Mouse (Mus musculus): ENCODE data around the gene Ppp1r1b. TPM values are rescaled to one million over a fixed set of nuclear protein-coding genes. Genes with fewer than 3 reads are reported as not detected.

The Ppp1r1b gene
- total RNA-seq, 1 experiment from 2014 or later = not detected

GRCm38 (mm10) chr11:98340597-98340996, 7.6 kb upstream of the Ppp1r1b start:
- no peak for ATAC-seq (ENCODE audit: extremely low read depth, insufficient number of reproducible peaks, low FRiP score, poor library complexity, severe bottlenecking)

- ATAC-seq (ENCODE audit: extremely low read depth, insufficient number of reproducible peaks, low FRiP score, poor library complexity, severe bottlenecking) = no peak
Measured at GRCm38 (mm10) chr11:98341174-98341573, 7.0 kb upstream of the Ppp1r1b start.

DNA sequence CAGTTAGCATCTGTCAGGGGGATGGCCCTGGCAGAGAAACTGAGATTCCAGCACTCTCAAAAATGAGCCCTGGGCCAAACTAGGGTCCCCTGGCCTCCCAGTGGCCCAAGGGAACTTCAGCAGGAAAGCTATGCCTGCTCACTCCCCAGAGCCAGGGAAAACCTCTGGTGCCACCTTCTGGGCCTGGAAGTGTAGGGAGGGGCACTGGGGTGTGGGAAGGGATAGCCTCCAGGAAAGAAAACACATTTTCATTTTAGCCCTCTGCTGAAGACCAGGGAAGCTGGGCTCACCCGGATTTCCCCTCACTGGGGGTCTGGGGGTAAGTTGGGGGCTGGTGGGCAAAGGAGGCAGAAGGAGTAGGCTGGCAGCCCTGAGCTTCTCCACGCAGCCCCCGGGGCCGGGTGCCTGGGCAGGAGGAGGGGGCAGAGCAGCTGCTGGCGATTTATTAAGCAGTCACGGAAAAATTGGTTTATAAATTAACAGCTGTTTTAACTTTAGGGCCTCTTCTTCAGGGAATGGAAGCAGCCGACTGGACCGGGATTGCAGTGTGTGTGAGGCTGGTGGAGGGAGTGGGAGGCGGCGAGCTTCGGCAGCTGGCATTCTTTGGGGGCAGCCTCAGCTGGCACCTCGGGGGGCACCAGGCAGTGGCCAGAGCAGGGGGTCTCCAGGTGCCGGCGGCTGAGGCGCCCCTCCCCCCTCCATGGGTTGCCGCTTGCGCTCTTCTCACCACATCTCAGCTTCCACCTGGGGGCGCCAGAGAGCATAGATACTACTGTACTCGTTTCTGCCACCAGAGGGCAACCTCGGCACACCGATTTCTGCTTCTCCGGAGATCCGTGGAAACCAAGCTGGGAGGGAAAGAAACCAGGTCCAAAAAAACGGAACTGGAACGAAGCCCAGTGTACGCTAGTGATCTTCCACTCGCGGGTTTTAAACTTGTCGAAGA, 5.9 kb upstream of the Ppp1r1b start:
- peak; percentile 87 for ATAC-seq (ENCODE audit: extremely low read depth, insufficient number of reproducible peaks, low FRiP score, poor library complexity, severe bottlenecking)

DNA sequence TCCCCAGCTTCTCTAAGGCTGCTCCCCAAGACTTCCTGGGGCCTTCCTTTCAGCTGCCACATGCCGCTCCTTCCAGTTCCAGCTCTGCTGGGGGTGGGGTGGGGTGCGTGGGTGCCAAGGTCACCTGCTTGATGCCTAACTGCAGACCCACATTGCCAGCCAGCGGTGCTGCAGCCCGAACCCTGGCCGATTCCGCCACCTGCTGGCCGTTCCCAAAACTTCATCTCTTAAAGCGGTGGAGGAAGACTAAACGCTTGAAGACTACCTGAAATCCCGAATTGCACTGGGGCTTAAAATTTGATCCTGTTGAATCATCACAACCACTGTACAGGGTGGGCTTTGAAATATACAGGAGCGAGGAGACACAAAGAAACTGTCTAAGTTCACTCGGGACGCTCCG, 3.0 kb upstream of the Ppp1r1b start:
- ATAC-seq (ENCODE audit: extremely low read depth, insufficient number of reproducible peaks, low FRiP score, poor library complexity, severe bottlenecking) = no peak

GRCm38 (mm10) chr11:98346168-98346567, 2.0 kb upstream of the Ppp1r1b start:
- ATAC-seq (ENCODE audit: extremely low read depth, insufficient number of reproducible peaks, low FRiP score, poor library complexity, severe bottlenecking) = no peak

DNA sequence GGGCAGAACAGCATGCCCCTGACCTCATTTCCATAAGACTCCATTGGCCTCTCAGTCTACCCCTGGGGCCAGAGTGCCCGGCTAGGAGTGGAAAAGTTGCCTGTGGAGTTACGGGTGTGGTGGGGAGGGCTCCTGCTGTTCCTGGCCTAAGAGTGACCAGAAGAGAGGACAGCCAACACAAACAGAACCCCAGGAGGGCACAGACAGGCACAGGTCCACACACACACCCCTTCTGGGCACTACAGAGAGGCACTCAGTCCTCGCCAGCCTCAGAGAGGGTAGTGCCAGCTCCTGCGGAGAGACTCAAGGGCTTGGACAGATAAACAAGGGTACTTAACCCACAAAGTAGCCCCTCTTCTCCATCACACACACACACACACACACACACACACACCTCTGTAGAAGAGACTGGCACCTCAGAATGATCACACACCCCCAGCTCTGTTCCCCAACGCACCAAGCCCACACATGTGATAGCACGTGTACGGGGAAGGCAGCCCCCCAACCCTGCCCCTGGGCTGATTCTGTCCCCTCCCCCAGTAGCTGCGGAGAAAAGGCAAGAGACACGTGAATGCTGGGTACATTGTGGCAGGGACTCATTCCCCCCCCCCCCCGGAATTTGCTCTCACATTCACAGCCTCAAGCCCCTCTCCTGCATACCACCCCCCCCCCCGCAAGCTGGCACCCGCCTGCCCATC, 670 bp upstream of the Ppp1r1b start:
- no peak for ATAC-seq (ENCODE audit: extremely low read depth, insufficient number of reproducible peaks, low FRiP score, poor library complexity, severe bottlenecking)

DNA sequence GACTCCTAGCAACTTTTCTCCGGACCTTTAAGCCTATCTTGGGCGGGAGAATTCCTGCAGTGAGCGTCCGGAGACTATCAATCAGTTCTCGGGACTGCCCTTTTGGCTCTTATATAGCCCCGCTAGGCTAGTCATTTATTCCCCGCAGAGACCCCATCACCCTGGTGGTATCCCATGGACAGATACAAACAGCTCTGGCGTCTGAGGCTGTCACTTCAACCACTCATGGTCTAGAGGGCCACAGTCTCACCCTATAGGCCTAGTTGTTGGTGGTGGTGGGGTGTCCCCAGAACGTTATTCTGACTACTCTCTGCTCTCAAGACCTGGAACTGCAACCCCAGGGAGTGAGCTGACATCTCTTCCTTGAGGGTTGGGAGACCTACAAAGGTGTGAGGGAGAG, 1.1 kb downstream of the Ppp1r1b start:
- ATAC-seq (ENCODE audit: extremely low read depth, insufficient number of reproducible peaks, low FRiP score, poor library complexity, severe bottlenecking) = no peak

GRCm38 (mm10) chr11:98352272-98352990, 4.2 kb downstream of the Ppp1r1b start:
- no peak for ATAC-seq (ENCODE audit: extremely low read depth, insufficient number of reproducible peaks, low FRiP score, poor library complexity, severe bottlenecking)

- ATAC-seq (ENCODE audit: extremely low read depth, insufficient number of reproducible peaks, low FRiP score, poor library complexity, severe bottlenecking) = no peak
Measured at GRCm38 (mm10) chr11:98353651-98354211, 5.5 kb downstream of the Ppp1r1b start.

DNA sequence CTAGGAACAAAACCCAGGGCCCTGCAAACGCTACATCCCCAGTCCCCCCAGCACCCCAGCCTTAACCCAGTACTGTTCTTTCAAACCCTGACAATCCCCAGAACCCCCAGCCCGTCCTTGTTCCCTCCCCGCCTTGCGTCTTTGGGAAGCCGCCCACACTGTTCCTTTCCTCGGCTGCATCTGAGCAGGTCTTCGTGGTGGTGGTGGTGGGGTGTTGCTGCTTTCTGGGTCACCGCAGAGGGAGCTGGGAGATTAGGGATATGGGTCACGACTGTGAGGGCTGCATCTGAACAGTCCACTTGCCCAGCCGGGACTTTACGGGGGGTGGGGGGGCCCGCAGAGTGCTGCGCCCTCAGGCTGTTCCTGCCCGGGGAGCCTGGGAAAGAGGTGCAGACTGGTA, 6.2 kb downstream of the Ppp1r1b start:
- no peak for ATAC-seq (ENCODE audit: extremely low read depth, insufficient number of reproducible peaks, low FRiP score, poor library complexity, severe bottlenecking)

DNA sequence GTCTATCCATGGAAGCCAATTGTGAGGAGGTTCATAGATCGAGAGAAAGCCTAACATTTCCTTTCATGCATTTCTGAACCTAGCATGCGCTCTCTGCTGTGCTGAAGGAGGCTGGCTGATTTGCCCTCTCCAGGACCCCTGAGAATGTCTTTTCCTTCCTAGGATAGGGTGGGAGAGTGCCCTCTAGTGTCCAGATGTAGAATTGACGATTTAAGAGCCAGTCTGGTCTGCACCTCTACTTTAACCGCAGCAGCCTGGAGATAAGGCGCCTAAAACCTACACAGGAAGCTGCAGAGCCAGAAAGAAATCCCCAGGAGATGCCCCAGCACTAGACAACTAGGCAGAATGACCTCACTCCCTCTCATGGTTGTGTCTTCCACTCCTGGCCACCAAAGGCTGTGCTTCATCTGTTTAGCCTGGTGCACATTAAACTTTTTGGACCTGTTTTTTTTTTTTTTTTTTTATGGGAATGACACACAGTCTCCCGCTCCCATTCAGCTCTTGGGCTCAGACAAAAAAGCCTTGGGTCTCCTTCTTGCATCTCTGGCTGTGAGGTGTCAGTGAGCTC, 7.6 kb downstream of the Ppp1r1b start:
- ATAC-seq (ENCODE audit: extremely low read depth, insufficient number of reproducible peaks, low FRiP score, poor library complexity, severe bottlenecking) = peak; percentile 47

- no peak for ATAC-seq (ENCODE audit: extremely low read depth, insufficient number of reproducible peaks, low FRiP score, poor library complexity, severe bottlenecking)
Measured at GRCm38 (mm10) chr11:98356625-98357394, 8.6 kb downstream of the Ppp1r1b start.

DNA sequence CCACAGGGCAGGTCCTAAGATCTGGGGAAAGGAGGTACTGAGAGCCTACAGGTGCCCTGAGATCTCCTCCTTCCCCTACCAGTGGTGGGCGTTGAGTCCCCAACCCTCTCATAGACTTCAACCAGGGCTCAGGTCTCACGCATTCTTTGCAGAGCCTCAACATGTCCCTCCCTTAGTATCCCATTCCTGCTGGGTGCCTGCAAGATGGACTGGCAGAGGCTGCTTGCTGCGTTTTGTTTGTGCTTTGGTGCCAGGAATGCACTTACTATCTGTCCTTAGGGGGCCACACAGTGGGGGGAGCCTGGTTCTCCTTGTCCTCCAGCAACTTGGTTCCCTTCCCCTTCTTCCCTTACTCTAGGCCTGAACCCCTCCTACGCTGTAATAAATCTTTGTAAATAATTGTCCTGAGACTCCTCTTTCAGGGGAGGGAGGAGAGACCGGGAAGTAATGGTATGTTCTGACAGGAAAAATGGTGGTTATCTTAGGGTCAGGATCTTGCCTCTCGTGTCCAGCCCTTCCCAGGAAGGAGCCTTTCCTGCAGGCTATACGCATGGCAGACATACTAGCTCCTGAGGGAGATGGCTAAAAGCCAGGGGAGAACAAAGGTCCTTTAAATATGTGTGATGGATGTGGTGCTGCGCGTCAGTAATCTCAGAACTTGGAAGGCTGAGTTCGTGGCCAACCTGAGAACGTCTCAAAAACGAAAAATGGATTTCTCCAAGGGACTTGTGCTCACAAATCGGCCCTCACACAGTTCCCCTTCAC, 9.4 kb downstream of the Ppp1r1b start:
- no peak for ATAC-seq (ENCODE audit: extremely low read depth, insufficient number of reproducible peaks, low FRiP score, poor library complexity, severe bottlenecking)

- peak; percentile 77 for ATAC-seq (ENCODE audit: extremely low read depth, insufficient number of reproducible peaks, low FRiP score, poor library complexity, severe bottlenecking)
Measured at GRCm38 (mm10) chr11:98358161-98359083, 10.2 kb downstream of the Ppp1r1b start, which contains the start of gene Stard3. Gene Stard3 (plus strand): TSS chr11:98358368.

DNA sequence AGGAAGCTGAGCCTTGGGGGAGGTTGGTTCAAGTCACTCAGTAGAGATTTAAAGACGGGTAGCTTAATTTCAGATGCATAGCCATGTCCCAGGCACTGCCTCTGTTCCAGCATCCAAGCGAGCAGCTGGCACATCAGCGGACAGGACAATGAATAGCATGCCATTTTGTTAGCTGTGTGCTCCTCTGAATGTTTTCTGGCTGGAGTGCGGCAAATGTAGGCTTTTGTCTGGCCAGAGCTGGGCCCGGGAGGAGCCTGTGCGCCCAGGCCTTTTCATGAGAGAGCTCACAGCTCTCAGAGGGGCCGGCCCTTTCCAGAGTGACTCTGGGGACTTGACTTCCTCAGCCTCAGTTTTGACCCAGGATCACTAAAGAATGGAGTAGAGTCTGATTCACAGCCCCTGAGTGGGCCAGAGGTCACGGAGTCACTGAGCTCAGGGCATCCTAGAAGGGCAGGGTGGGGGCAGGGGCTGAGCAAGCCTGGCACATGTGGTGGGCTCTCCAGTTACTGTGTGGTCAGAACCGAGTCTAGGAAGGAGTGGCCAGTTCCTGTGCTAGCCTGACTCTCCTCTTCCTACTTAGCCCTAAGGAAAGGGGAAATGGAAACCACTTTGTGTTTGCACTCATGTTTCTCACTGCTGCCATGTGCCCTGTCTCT, 12.8 kb downstream of the Ppp1r1b start:
- no peak for ATAC-seq (ENCODE audit: extremely low read depth, insufficient number of reproducible peaks, low FRiP score, poor library complexity, severe bottlenecking)

DNA sequence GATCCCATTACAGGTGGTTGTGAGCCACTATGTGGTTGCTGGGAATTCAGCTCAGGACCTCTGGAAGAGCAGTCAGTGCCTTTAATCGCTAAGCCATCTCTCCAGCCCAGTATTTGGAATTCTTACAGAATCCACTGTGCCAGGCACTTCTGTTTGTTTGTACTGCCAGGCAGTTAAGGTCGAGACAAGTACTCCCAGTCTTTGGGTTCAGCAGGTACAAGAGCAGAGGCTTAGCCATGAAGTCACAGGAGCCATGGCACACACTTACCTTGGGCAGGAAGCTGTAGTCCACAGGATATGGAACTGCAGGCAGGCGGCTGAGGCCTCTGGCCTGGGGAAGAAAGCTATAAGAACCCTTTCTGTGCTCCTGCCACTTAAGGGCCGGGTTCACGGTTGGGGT, 15.6 kb downstream of the Ppp1r1b start:
- no peak for ATAC-seq (ENCODE audit: extremely low read depth, insufficient number of reproducible peaks, low FRiP score, poor library complexity, severe bottlenecking)
